Mouse (Mus musculus) stomach, embryonic 16.5 days (tissue): ENCODE measurements at regions not wholly inside any gene's neighbourhood (a gene's known extent, or its start where the extent isn't known, plus 50 kb on each side); places are given as distances from the start of the nearest gene placed in this dataset.
"Not testable (repeated sequence)": the region's sequence is repeated elsewhere in the genome, so short reads cannot be mapped to it uniquely, and the experiment has no call there.

ENCODE experiments used
- ATAC-seq: fragments of 200-750 bp; cut with Nextera tagmentation; 2 replicates; pipeline ENCODE4 v1.8.0; 2017; ENCODE audit warnings: moderate number of reproducible peaks, moderate TSS enrichment; ENCODE audit not compliant: insufficient read depth, low FRiP score
- H3K27ac ChIP-seq: fragments of 300-500 bp; sonication (generic); 2 replicates; pipeline ENCODE4 v1.5.1; 2014; ENCODE audit warnings: low read length
- H3K27me3 ChIP-seq: fragments of 300-500 bp; sonication (generic); 2 replicates; pipeline ENCODE4 v1.6.1; 2014; ENCODE audit warnings: low read length, control low read depth, mixed read lengths; ENCODE audit not compliant: control insufficient read depth, insufficient read depth
- H3K36me3 ChIP-seq: fragments of 300-500 bp; sonication (generic); 2 replicates; pipeline ENCODE4 v1.6.1; 2014; ENCODE audit warnings: low read length; ENCODE audit not compliant: control insufficient read depth, insufficient read depth
- H3K4me1 ChIP-seq: fragments of 300-500 bp; sonication (generic); 2 replicates; pipeline ENCODE4 v1.6.1; 2014; ENCODE audit warnings: low read length, control low read depth, mixed read lengths; ENCODE audit not compliant: control insufficient read depth, insufficient read depth
- H3K4me2 ChIP-seq: fragments of 300-500 bp; sonication (generic); 2 replicates; pipeline ENCODE4 v1.6.1; 2014; ENCODE audit warnings: low read depth, low read length, mixed read lengths
- H3K4me3 ChIP-seq: fragments of 300-500 bp; sonication (generic); replicated peaks from 2 replicates; pipeline ENCODE4 v1.5.1; 2014; ENCODE audit warnings: mild to moderate bottlenecking, low read length
- H3K9ac ChIP-seq: fragments of 300-500 bp; sonication (generic); 2 replicates; pipeline ENCODE4 v1.6.1; 2014; ENCODE audit warnings: low read length
- H3K9me3 ChIP-seq: fragments of 300-500 bp; sonication (generic); replicated peaks from 2 replicates; pipeline ENCODE4 v1.6.1; 2016; ENCODE audit warnings: low read length, control low read depth; ENCODE audit not compliant: control insufficient read depth
- WGBS: fragments of 180-500 bp; shearing (Covaris S2); extraction: QIAGEN DNeasy Blood & Tissue Kit; methylation state at CpG from one replicate; pipeline ENCODE4 v1.1.7; 2014; 5-methylcytosine and 5-hydroxymethylcytosine counted together

GRCm38 (mm10) chr7:111182319-111182718, 99.5 kb upstream of the Eif4g2 start:
- WGBS, result 46% methylated on average over 3 of the region's 3 CpGs

GRCm38 (mm10) chr7:111179401-111180271, 96.8 kb upstream of the Eif4g2 start:
- H3K9me3 ChIP-seq, result no peaks in the 10 kb centered on the region
- ATAC-seq, result peak; percentile 80
- no peak overlapping the region for H3K4me3 ChIP-seq
- H3K9ac ChIP-seq, result no peak overlapping the region
- H3K4me1 ChIP-seq, result peaks cover 6% of the 10 kb centered on the region; the same call in 1 of the 2 replicates
- no peaks in the 10 kb centered on the region for H3K36me3 ChIP-seq
- H3K27ac ChIP-seq, result peak overlapping the region; percentile 8; the same call in 1 of the 2 replicates
- no peaks in the 10 kb centered on the region for H3K27me3 ChIP-seq
- no peak overlapping the region for H3K4me2 ChIP-seq
- 39% methylated on average over 7 of the region's 7 CpGs for WGBS

More at GRCm38 (mm10) chr7:111182319-111182718, 99.5 kb upstream of the Eif4g2 start:
- peak; percentile 65 for ATAC-seq
- Histone ChIP-seq H3K9me3 (no peaks in the 10 kb centered on the region), H3K4me2 (no peak overlapping the region), H3K4me1 (peaks cover 6% of the 10 kb centered on the region; the same call in 1 of the 2 replicates), H3K27me3 (no peaks in the 10 kb centered on the region), H3K36me3 (no peaks in the 10 kb centered on the region), H3K4me3 (no peak overlapping the region), H3K9ac (no peak overlapping the region), H3K27ac (no peak overlapping the region)

DNA sequence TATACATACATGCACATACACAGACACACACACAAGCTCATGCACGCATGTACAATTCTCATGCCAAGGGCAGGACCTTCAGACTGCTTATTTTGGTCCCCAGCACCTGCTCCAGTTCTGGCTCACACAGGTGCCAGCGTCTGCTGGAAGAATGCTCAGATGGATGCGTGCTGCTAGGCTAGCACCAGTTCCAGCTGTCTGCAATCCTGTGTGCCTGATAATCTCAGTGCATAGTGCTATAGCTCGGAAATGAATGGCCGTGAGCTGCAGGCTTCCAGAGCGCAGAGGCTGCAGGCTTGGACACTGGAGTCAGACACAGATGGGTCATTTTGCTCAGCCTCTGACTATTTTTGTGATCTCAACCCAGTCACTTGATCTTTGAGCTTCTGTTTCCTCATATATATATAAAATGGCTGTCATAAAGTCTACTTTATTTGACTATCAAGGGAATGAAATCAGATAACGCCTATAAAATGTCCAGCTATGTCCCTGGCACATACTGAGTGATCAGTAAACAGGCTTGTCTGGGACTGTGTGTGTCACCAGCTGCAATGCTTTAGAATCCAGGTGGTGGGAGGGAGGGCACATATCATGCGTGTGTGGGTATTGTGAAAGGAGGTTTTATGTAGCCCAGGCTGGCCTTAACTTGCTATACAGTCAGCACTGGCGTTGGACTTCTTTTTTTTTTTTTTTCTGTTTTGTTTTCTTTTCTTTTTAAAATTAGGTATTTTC, 91.7 kb upstream of the Eif4g2 start:
- Histone ChIP-seq H3K4me2 (no peak overlapping the region), H3K9me3 (no peaks in the 10 kb centered on the region), H3K27ac (no peak overlapping the region), H3K4me1 (peaks cover 3% of the 10 kb centered on the region; the same call in 1 of the 2 replicates), H3K36me3 (no peaks in the 10 kb centered on the region), H3K9ac (no peak overlapping the region), H3K27me3 (no peaks in the 10 kb centered on the region), H3K4me3 (no peak overlapping the region)
- WGBS, result 73% methylated on average over 9 of the region's 9 CpGs
- no peak for ATAC-seq

GRCm38 (mm10) chr7:111172061-111172460, 89.2 kb upstream of the Eif4g2 start:
- Histone ChIP-seq H3K9me3 (no peaks in the 10 kb centered on the region), H3K36me3 (no peaks in the 10 kb centered on the region), H3K4me1 (no peaks in the 10 kb centered on the region), H3K27ac (no peak overlapping the region), H3K27me3 (no peaks in the 10 kb centered on the region), H3K4me3 (no peak overlapping the region), H3K9ac (no peak overlapping the region), H3K4me2 (no peak overlapping the region)
- no peak for ATAC-seq
- WGBS, result 78% methylated on average over 2 of the region's 2 CpGs

DNA sequence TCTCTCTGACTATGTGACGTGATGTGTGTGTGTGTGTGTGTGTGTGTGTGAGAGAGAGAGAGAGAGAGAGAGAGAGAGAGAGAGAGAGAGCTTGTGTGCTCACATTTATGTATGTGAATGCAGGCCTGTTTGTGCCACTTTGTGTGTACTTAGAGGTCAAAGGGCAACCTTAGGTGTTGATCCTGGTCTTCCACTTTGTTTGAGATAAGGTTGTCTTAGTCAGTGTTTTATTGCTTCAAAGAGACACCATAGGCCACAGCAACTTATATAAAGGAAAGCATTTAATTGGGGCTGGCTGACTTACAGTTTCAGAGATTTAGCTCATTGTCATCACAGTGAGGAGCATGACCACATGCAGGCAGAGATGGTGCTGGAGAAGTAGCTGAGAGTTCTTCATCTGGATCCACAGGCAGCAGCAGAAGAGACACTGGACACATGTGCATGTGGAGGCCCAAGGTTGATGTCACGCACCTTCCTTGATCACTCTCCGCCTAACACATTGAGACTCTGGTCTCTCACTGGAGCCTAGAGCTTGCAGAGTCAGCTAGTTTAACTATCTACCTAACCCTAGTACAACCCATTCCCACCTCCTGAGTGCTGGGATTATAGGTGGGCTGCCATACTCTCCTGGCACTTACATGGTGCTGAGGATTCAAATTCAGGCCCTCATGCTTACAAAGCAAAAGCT, 85.9 kb upstream of the Eif4g2 start:
- not testable (repeated sequence) for H3K27ac ChIP-seq, H3K9me3 ChIP-seq, H3K4me2 ChIP-seq, H3K36me3 ChIP-seq, H3K4me3 ChIP-seq, ATAC-seq, H3K4me1 ChIP-seq, H3K27me3 ChIP-seq, H3K9ac ChIP-seq
- WGBS, result 87% methylated on average over 3 of the region's 3 CpGs

- Histone ChIP-seq H3K9me3 (no peaks in the 10 kb centered on the region), H3K4me2 (no peak overlapping the region), H3K4me1 (no peaks in the 10 kb centered on the region), H3K4me3 (no peak overlapping the region), H3K36me3 (no peaks in the 10 kb centered on the region), H3K9ac (no peak overlapping the region), H3K27me3 (no peaks in the 10 kb centered on the region), H3K27ac (no peak overlapping the region)
- ATAC-seq, result no peak
- 85% methylated on average over 3 of the region's 3 CpGs for WGBS
Observed at GRCm38 (mm10) chr7:111164994-111165393, 82.2 kb upstream of the Eif4g2 start.

DNA sequence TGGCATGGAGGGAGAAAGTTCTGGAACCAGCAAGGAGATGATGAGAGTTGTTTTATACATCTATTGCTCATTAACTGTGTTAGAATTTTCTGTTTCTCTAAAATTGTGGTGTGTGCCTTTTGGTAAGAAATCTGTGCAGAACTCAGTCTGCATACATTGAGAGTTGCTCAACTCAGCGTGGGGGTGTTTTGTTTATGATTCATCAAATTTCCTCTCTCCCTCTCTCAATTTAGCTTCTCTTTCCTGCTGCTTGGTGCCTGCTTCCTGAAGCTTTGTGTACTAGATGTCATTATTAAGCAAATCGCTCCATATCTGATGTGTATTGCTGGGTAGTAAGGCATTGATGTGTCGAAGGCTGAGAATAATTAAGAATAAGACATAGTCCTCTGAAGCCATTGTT, 81.4 kb upstream of the Eif4g2 start:
- no peaks in the 10 kb centered on the region for H3K4me1 ChIP-seq
- 67% methylated on average over 3 of the region's 3 CpGs for WGBS
- ATAC-seq, result no peak

GRCm38 (mm10) chr7:111163861-111164260, 81.0 kb upstream of the Eif4g2 start:
- Histone ChIP-seq H3K4me1 (no peaks in the 10 kb centered on the region), H3K27ac (no peak overlapping the region), H3K27me3 (no peaks in the 10 kb centered on the region), H3K9ac (no peak overlapping the region), H3K36me3 (no peaks in the 10 kb centered on the region), H3K4me2 (no peak overlapping the region), H3K4me3 (no peak overlapping the region), H3K9me3 (no peaks in the 10 kb centered on the region)
- no peak for ATAC-seq
- WGBS, result 38% methylated on average over 3 of the region's 3 CpGs

More for the DNA sequence above, 81.4 kb upstream of the Eif4g2 start:
- H3K4me2 ChIP-seq, result no peak overlapping the region
- H3K4me3 ChIP-seq, result no peak overlapping the region
- H3K9me3 ChIP-seq, result no peaks in the 10 kb centered on the region
- H3K9ac ChIP-seq, result no peak overlapping the region
- no peaks in the 10 kb centered on the region for H3K36me3 ChIP-seq
- H3K27me3 ChIP-seq, result no peaks in the 10 kb centered on the region
- no peak overlapping the region for H3K27ac ChIP-seq

DNA sequence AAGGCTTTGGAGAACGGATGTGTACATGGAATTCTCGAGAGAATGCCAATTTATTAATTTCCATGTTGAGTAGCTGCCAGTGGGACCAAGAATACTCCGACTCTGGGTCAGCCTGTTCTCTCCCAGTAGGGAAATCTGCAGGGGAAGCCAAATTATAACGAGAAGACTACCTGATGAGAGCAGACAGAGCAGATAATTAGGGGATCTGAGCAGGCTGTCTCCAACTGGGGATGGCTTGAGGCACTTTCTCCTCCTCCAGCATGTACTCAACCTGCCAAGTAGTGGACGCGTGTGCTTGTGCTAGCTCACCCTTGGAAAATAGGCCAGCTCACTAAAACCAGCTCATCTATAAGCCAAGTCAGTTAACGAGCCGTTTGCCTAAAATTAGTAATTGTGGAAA, 80.5 kb upstream of the Eif4g2 start:
- no peak overlapping the region for H3K4me3 ChIP-seq
- H3K9ac ChIP-seq, result no peak overlapping the region
- H3K27me3 ChIP-seq, result no peaks in the 10 kb centered on the region
- no peaks in the 10 kb centered on the region for H3K36me3 ChIP-seq
- no peak overlapping the region for H3K4me2 ChIP-seq
- WGBS, result 76% methylated on average over 8 of the region's 8 CpGs
- peaks cover under 1% of the 10 kb centered on the region; the same call in 1 of the 2 replicates for H3K4me1 ChIP-seq
- no peak for ATAC-seq
- no peak overlapping the region for H3K27ac ChIP-seq
- H3K9me3 ChIP-seq, result no peaks in the 10 kb centered on the region
